Mouse (Mus musculus) E14TG2a.4 (cell line): ENCODE data around the gene Edc3.

Experiments used
- CTCF ChIP-seq: conservative IDR thresholded peaks from 2 replicates; pipeline ENCODE4 v1.5.1; 2014; ENCODE audit warnings: low read length
- POU5F1 ChIP-seq: IDR thresholded peaks from 2 replicates; pipeline ENCODE4 v1.6.1; 2014; ENCODE audit warnings: low read length, borderline replicate concordance

GRCm38 (mm10) chr9:57797456-57797855 lies 89.1 kb downstream of the Edc3 start:
- TF ChIP-seq CTCF (no peak), POU5F1 (no peak)
